Mouse (Mus musculus): Measurements from ENCODE around the gene Ntrk3.

The Ntrk3 gene

DNA sequence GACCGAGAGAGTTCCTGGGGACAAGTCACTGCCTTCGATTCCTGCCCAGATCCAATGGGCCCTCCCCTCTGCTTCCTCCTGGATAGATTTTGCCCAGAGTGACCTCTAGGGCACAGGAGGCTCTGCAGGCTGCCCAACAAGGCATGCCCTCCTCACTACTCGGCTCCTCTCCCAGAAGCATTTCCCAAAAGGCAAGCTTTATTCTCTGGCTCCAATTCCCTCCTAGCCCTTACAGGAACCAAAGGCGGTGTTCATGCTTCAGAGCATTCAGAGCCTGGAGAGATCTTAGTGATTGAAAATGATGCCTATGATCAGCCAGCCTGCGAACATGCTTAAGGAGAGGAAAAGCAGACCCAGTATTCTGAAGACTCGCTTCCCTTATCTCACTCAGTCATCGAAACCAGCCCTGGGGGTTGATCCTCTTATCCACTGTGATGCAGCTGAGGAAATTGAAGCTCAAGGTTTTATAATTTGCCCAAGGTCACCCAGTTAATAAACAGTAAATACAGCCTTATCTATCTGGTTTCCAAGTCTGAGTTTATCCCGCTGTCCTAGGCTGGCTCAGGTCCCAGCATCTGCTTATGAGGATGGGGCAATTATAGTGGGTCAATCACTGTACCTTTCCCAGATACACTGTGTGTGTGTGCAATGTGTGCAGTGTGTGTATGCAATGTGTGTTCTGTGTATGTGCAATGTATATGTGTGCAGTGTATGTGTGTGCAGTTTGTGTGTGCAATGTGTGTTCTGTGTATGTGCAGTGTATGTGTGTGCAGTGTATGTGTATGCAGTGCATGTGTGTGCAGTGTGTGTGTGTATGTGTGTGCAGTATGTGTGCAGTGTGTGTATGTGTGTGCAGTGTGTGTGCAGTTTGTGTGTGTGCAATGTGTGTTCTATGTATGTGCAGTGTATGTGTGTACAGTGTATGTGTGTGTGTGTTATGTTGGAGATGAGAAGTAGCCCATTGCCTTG, 376.2 kb downstream of the Ntrk3 start:
- no peak for DNase-seq (ENCODE audit: low read depth, low spot score)

GRCm38 (mm10) chr7:78347464-78347863, 390.3 kb downstream of the Ntrk3 start:
- no peak for DNase-seq (ENCODE audit: low read depth, low spot score)

- no peak for DNase-seq (ENCODE audit: low read depth, low spot score)
These were observed 404.4 kb downstream of the Ntrk3 start for GRCm38 (mm10) chr7:78333422-78333821.

- DNase-seq (ENCODE audit: low read depth, low spot score): no peak
These were observed 409.5 kb downstream of the Ntrk3 start for GRCm38 (mm10) chr7:78328301-78328700.

- no peak for DNase-seq (ENCODE audit: low read depth, low spot score)
These were observed 411.6 kb downstream of the Ntrk3 start for GRCm38 (mm10) chr7:78326185-78326584.

- DNase-seq (ENCODE audit: low read depth, low spot score): no peak
These were observed 419.2 kb downstream of the Ntrk3 start for GRCm38 (mm10) chr7:78318640-78319039.

DNA sequence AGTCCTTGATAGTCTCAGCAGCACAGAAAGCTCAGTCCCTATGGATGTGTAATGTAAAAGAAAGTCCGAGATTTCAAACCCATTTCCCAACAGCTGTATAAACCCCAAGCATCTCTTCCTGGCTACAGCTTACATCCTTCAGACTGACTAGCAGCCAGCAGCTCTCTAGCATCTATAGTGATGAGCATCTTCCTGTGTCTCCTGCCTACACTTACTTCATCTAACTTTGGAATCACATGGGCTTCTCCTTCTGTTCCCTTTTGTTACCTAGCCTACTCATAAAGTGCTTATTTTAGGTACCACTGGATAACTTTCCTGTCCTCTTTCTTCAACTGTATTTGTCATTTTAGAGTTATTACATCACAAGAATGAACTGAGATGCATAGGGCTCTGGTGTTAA, 432.0 kb downstream of the Ntrk3 start:
- DNase-seq (ENCODE audit: low read depth, low spot score): no peak

DNA sequence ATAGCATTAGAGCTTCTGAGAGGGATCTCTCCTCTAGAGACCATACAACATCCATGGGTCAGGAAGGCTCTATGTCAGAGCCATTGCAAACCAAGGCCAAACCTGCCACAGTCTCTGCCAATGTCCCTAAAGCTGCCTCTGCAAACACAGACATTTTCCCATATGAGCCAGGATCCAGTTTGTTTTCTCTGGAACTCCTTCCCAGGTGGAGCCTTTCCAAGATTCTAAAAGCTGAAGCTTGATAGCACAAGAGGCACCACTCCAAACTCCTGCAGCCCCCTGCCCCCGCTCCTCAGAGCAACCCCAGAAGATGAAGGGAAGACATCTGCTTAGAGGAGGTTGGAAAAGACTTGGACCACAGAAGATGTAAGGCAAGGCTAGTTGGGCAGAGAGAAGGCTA, 432.8 kb downstream of the Ntrk3 start:
- no peak for DNase-seq (ENCODE audit: low read depth, low spot score)

DNA sequence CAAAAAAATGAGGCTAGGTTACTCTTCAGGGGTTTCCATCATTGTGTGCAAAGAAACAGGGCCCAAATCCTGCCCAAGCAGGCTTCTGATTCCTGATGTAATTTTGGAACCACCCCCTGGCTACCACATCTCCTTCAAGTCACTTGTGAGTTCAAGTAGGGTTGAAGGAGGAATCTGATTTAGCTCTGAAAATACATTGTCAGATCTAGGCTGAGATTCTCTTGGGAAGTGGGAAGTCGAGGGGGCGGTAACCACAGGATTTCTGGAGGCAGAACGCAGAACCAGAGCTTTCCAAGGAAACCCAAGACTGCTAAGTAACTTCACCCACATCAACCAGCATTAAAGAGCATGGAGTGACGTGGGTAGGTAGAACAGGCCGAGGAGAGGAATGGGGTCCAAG, 440.5 kb downstream of the Ntrk3 start:
- DNase-seq (ENCODE audit: low read depth, low spot score): no peak

DNA sequence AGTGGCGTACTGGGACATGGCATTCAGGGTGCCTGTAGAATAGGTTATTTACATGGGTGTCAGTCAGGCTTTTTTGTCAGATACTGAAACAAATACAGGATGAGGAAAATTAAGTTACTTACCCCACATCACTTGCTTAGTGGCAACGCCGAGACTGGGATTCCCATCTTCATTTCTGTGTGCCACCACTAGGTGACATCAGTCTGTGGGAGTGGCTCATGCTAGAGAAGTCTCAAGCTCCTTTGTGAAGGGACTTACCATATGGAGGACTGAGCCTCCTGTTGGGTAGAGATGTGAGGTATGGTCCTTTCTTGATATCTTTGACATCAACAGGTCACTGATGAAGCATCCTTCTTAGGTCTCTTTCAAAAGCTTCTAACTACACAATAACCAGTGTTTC, 443.5 kb downstream of the Ntrk3 start:
- no peak for DNase-seq (ENCODE audit: low read depth, low spot score)

- no peak for DNase-seq (ENCODE audit: low read depth, low spot score)
These were observed 447.6 kb downstream of the Ntrk3 start for GRCm38 (mm10) chr7:78290186-78290585.

- no peak for DNase-seq (ENCODE audit: low read depth, low spot score)
These were observed 451.1 kb downstream of the Ntrk3 start for GRCm38 (mm10) chr7:78286516-78287238.

DNA sequence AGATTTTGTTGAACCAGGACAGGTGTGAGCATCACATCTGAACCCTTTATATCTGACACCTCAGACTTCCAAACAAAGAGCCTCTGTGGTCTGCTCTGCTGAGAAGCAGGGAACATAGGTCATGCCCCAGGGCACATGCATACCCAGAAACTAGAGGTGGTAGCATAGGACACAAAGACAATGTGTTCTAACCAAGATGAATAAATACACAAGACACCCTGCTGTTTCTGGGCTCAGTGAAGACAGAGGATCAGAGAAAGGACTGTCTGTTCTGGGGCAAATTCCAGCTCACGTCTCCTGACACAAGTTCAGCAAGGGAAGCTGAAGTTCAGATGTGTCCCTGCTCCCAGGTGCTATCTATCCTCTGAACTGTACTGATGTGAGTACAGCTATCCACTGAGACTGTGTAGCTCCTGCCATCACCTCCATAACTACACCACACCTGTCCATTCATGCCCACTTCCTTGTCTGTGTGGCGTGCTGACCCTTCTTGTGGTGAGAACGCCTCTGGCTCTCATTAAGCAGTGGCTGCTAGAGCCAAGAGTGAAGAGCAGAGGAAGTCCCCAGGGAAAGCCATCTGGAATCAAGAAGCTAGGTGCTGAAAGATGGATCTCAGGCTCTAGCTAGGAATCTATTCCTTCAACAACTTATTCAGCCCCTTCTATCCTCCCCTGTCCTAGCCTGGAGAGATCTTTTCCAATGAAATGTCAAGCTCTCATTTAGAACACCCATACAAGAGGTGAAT, 468.1 kb downstream of the Ntrk3 start:
- DNase-seq (ENCODE audit: low read depth, low spot score): no peak

- no peak for DNase-seq (ENCODE audit: low read depth, low spot score)
These were observed 470.3 kb downstream of the Ntrk3 start for GRCm38 (mm10) chr7:78267461-78268007.

- DNase-seq (ENCODE audit: low read depth, low spot score): no peak
These were observed 473.3 kb downstream of the Ntrk3 start for GRCm38 (mm10) chr7:78264432-78265002.

GRCm38 (mm10) chr7:78261420-78262125, 476.2 kb downstream of the Ntrk3 start:
- no peak for DNase-seq (ENCODE audit: low read depth, low spot score)

DNA sequence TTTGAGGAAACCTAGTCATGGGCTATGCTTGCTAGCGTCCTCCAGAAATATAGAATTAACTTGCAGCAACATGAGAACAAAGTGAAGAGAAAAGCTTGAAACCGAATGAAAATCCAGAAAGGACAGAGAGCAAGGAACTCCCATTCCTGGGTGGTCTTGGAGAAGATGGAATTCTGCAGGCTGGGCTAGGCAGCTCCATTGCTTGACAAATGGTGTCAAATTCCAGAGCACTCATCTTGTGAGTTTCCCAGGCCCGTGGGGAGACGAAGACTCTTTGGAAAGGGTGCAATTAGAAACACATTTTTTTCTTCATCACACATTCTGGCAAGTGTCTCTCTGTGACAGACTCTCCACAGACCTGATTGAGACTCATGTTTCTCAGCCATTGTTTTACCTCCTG, 479.7 kb downstream of the Ntrk3 start:
- DNase-seq (ENCODE audit: low read depth, low spot score): no peak

GRCm38 (mm10) chr7:78253777-78254385, 483.9 kb downstream of the Ntrk3 start:
- DNase-seq (ENCODE audit: low read depth, low spot score): no peak

GRCm38 (mm10) chr7:78248119-78248642, 489.6 kb downstream of the Ntrk3 start:
- DNase-seq (ENCODE audit: low read depth, low spot score): no peak

DNA sequence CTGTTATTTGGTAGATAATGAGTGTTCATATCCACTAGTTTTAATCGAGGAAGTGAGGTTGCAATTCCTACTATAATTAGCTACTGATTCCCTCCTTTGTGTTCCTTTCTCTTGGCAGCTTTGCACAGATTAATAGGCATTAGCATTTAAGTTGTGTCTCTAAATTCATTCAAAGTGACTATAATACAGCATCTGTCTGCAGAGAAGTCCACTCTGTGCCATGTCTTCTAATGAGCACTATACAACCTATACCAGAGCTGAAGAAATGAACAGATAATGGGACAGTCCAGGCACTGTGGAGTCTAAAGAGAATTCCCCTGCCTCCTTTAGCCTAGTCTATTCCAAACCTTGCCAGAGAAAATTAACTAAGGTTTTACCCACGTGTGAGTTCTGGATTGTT, 498.8 kb downstream of the Ntrk3 start:
- no peak for DNase-seq (ENCODE audit: low read depth, low spot score)
